Mouse (Mus musculus) urinary bladder, postnatal 36 days (tissue): ENCODE data around the gene Ubqln1.

Source experiments
- DNase-seq, 2 experiments: peaks; one replicate each; pipeline ENCODE4 v3.0.0; 2022; ENCODE audit warnings: low spot score in 2 of 2, mixed read lengths in 1 of 2

Ubqln1 gene

GRCm38 (mm10) chr13:58201343-58201742 is 14.1 kb downstream of the Ubqln1 start:
- DNase-seq = no peak

GRCm38 (mm10) chr13:58197981-58198640 is 17.3 kb downstream of the Ubqln1 start:
- DNase-seq = no peak

GRCm38 (mm10) chr13:58197211-58197610 is 18.2 kb downstream of the Ubqln1 start:
- DNase-seq = peak in 1 of 2 experiments; percentile 63

- DNase-seq = peak in 1 of 2 experiments; percentile 38
Measured at GRCm38 (mm10) chr13:58194908-58195307, 20.5 kb downstream of the Ubqln1 start.

- DNase-seq = no peak
Measured at GRCm38 (mm10) chr13:58193221-58193620, 22.2 kb downstream of the Ubqln1 start.

- no peak for DNase-seq
Measured at GRCm38 (mm10) chr13:58192146-58192545, 23.3 kb downstream of the Ubqln1 start.

GRCm38 (mm10) chr13:58191516-58191915 is 23.9 kb downstream of the Ubqln1 start:
- no peak for DNase-seq

GRCm38 (mm10) chr13:58189473-58189872 is 26.0 kb downstream of the Ubqln1 start:
- no peak for DNase-seq

GRCm38 (mm10) chr13:58188412-58188811 is 27.0 kb downstream of the Ubqln1 start:
- peak; percentile 73 to 84 for DNase-seq

- no peak for DNase-seq
Measured at GRCm38 (mm10) chr13:58187751-58188150, 27.7 kb downstream of the Ubqln1 start.

- no peak for DNase-seq
Measured at GRCm38 (mm10) chr13:58186281-58186680, 29.2 kb downstream of the Ubqln1 start.

GRCm38 (mm10) chr13:58184111-58184510 is 31.3 kb downstream of the Ubqln1 start:
- no peak for DNase-seq

- no peak for DNase-seq
Measured at GRCm38 (mm10) chr13:58181607-58182551, 33.6 kb downstream of the Ubqln1 start.

GRCm38 (mm10) chr13:58177511-58178208 is 37.8 kb downstream of the Ubqln1 start:
- peak; percentile 100 for DNase-seq

GRCm38 (mm10) chr13:58176105-58176504 is 39.3 kb downstream of the Ubqln1 start:
- DNase-seq = no peak

- no peak for DNase-seq
Measured at GRCm38 (mm10) chr13:58168119-58168518, 47.3 kb downstream of the Ubqln1 start.

GRCm38 (mm10) chr13:58163343-58163742 is 52.1 kb downstream of the Ubqln1 start:
- no peak for DNase-seq

- DNase-seq = no peak
Measured at GRCm38 (mm10) chr13:58160761-58161160, 54.7 kb downstream of the Ubqln1 start.

- DNase-seq = peak; percentile 77 to 80
Measured at GRCm38 (mm10) chr13:58158099-58158912, 57.1 kb downstream of the Ubqln1 start.

GRCm38 (mm10) chr13:58157447-58158098 is 57.9 kb downstream of the Ubqln1 start, which contains the start of gene Idnk:
TSS of gene Idnk (plus strand) at chr13:58157649.
- peak; percentile 78 to 91 for DNase-seq

- no peak for DNase-seq
Measured at GRCm38 (mm10) chr13:58157036-58157435, 58.4 kb downstream of the Ubqln1 start.
